Mouse (Mus musculus): ENCODE results near the gene Nabp1. TPM values are rescaled to one million over a fixed set of nuclear protein-coding genes. Genes with fewer than 3 reads are reported as not detected.

Nabp1 gene
- total and polyA plus RNA-seq, 2 experiments from 2014 or later = 26.6 to 38.3 TPM

DNA sequence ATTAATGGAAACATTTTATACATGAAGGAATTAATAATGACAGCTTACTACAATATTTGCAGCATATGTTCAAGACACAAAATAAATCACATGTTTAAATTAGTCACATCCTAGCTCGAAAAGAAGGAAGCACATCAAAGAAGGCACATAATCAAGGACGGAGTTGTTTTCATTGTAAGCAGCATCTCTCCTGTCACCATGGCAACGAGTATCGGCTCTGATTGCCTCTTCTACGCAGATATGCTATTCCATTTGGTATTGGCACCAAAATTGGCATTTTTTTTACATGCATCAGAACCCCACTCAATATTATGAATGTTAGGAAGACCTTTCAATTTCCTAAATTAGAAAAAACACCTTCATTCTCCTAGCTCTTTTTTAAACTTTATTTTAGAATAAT, 59.5 kb downstream of the Nabp1 start:
- no peak for DNase-seq (ENCODE audit: low spot score)
- TF ChIP-seq EP300 (IDR thresholded peaks at IDR 0.05; ENCODE audit: low read depth) (no peak), CTCF (IDR thresholded peaks at IDR 0.05; ENCODE audit: low read depth) (no peak)
- H3K36me3 ChIP-seq (replicated peaks; ENCODE audit: control insufficient read depth, insufficient read depth, low read length) = no peaks in the 10 kb centered on the region
- no peak for ATAC-seq (ENCODE audit: insufficient read depth, low read depth)
- no peaks in the 10 kb centered on the region for H3K27me3 ChIP-seq (ENCODE audit: control insufficient read depth, insufficient read depth, low read length)
- no peaks in the 10 kb centered on the region for H3K9me3 ChIP-seq (replicated peaks; ENCODE audit: control insufficient read depth, low read length)
- no peak overlapping the region for H3K9ac ChIP-seq (replicated peaks; ENCODE audit: low read depth, low read length)
- no peak overlapping the region for H3K4me3 ChIP-seq (ENCODE audit: low read depth, low read length)
- no peak overlapping the region for H3K27ac ChIP-seq (ENCODE audit: low read depth)
- 74% methylated on average over 5 of the region's 5 CpGs for WGBS
- no peak overlapping the region for H3K4me2 ChIP-seq (ENCODE audit: low read depth, low read length)
- H3K4me1 ChIP-seq (ENCODE audit: control insufficient read depth, insufficient read depth) = no peaks in the 10 kb centered on the region

Other genes starting within 250 kb of the Nabp1 start
- 185 and 253 TPM in 2 replicates for gene Cavin2, start 189.3 kb downstream of the Nabp1 start, total RNA-seq (2014; rRNA removed; ENCODE audit: low replicate concordance)
- 190 and 192 TPM in 2 replicates for gene Cavin2, start 189.3 kb downstream of the Nabp1 start, polyA plus RNA-seq (2015; fragmentation: Nextera tagmentation; extraction: Ambion mirVana)